Mouse (Mus musculus): ENCODE data around the gene Kcnj15. TPM values are rescaled to one million over a fixed set of nuclear protein-coding genes. Genes with fewer than 3 reads are reported as not detected.

Kcnj15 gene
- 0.43 and 0.62 TPM in 2 replicates for polyA plus RNA-seq (2015; fragmentation: Nextera tagmentation; extraction: Ambion mirVana)

GRCm38 (mm10) chr16:95257266-95257894 is at the start of gene Kcnj15:
Gene Kcnj15 (plus strand): TSS chr16:95257558.

Measured in adrenal gland, postnatal 0 days (tissue).